Mouse (Mus musculus) forebrain, embryonic 16.5 days (tissue): ENCODE measurements around the gene Mrap2. TPM values are rescaled to one million over a fixed set of nuclear protein-coding genes. Genes with fewer than 3 reads are reported as not detected.

Experiments used
- ATAC-seq: fragments of 200-750 bp; cut with Nextera tagmentation; 2 replicates; pipeline ENCODE4 v1.8.0; 2017; ENCODE audit warnings: mild to moderate bottlenecking, moderate library complexity
- H3K27ac ChIP-seq: fragments of 300-500 bp; sonication (generic); 2 replicates; pipeline ENCODE4 v1.5.1; 2014; ENCODE audit warnings: low read length, control low read depth
- H3K27me3 ChIP-seq: fragments of 300-500 bp; sonication (generic); replicated peaks from 2 replicates; pipeline ENCODE4 v1.6.1; 2014; ENCODE audit warnings: low read length; ENCODE audit not compliant: control insufficient read depth, insufficient read depth
- H3K36me3 ChIP-seq: fragments of 300-500 bp; sonication (generic); 2 replicates; pipeline ENCODE4 v1.6.1; 2014; ENCODE audit not compliant: control insufficient read depth, insufficient read depth
- H3K4me1 ChIP-seq: fragments of 300-500 bp; sonication (generic); replicated peaks from 2 replicates; pipeline ENCODE4 v1.6.1; 2014; ENCODE audit warnings: low read length; ENCODE audit not compliant: control insufficient read depth, insufficient read depth
- H3K4me2 ChIP-seq: fragments of 300-500 bp; sonication (generic); 2 replicates; pipeline ENCODE4 v1.6.1; 2014; ENCODE audit warnings: mild to moderate bottlenecking, low read length, control low read depth
- H3K4me3 ChIP-seq: fragments of 300-500 bp; sonication (generic); replicated peaks from 2 replicates; pipeline ENCODE4 v1.5.1; 2014; ENCODE audit warnings: mild to moderate bottlenecking, low read length, control low read depth
- H3K9ac ChIP-seq: fragments of 300-500 bp; sonication (generic); replicated peaks from 2 replicates; pipeline ENCODE4 v1.6.1; 2014; ENCODE audit warnings: low read depth, low read length, control low read depth
- H3K9me3 ChIP-seq: fragments of 300-500 bp; sonication (generic); 2 replicates; pipeline ENCODE4 v1.6.1; 2016; ENCODE audit warnings: low read length; ENCODE audit not compliant: control insufficient read depth
- WGBS: fragments of 180-500 bp; shearing (Covaris S2); extraction: QIAGEN DNeasy Blood & Tissue Kit; methylation state at CpG from one replicate; pipeline ENCODE4 v1.1.7; 2014; 5-methylcytosine and 5-hydroxymethylcytosine counted together
- polyA plus RNA-seq: library from polyadenylated mRNA; unstranded; fragments of >200 nt; fragmentation: Nextera tagmentation; extraction: Ambion mirVana; gene quantifications from 2 replicates; pipeline ENCODE4 v1.2.1, GENCODE M21; 2015

The Mrap2 gene
- polyA plus RNA-seq, 1 experiment from 2014 or later: 2.0 TPM

DNA sequence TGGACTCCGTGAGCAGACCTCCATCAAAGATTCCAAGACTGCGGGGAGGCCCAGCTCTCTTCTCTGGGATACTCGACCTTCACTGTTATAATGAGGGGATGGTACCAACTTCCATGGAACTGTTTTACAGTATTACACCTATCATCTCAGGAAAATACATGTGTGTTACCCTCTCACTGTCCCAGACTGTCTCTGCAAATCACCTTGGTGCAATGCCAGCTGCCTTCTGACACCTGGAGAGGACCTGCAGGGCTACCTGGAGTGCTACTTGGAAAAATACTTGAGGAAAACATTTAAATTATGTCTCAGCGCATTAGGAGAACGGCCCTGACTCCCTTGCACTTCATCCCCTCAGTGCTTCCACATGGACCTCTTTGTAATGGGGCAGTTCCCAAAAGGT lies 56.3 kb downstream of the Mrap2 start:
- Histone ChIP-seq H3K4me1 (no peaks in the 10 kb centered on the region), H3K27me3 (no peaks in the 10 kb centered on the region), H3K9ac (no peak overlapping the region), H3K9me3 (no peaks in the 10 kb centered on the region), H3K4me3 (no peak overlapping the region), H3K27ac (no peak overlapping the region), H3K36me3 (peaks cover 16% of the 10 kb centered on the region; the same call in 1 of the 2 replicates), H3K4me2 (no peak overlapping the region)
- no peak for ATAC-seq
- 88% methylated on average over 5 of the region's 5 CpGs for WGBS

DNA sequence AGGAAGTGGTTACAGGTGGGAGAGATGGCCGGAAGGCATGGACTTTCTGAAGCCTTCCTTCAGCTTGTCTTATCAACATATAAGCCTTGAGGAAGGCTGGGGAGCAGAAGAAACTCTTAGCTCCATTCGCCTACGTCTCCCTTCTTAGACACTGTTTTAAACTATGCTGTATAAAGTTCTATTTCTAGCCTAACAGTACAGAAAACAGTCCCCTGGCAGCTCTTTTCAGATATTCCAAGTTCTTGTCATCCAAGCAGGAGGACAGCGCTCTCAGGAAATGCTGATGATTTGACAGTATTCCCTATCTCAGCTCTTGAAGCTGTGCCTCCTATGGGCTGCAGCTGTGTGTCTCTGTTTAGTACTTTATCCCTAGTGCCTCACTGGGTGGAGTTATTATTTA lies 56.8 kb downstream of the Mrap2 start:
- ATAC-seq: no peak
- Histone ChIP-seq H3K9ac (no peak overlapping the region), H3K36me3 (peaks cover 16% of the 10 kb centered on the region; the same call in 1 of the 2 replicates), H3K27ac (no peak overlapping the region), H3K9me3 (no peaks in the 10 kb centered on the region), H3K4me3 (no peak overlapping the region), H3K27me3 (no peaks in the 10 kb centered on the region), H3K4me1 (no peaks in the 10 kb centered on the region), H3K4me2 (no peak overlapping the region)
- WGBS: 96% methylated on average over 4 of the region's 4 CpGs

DNA sequence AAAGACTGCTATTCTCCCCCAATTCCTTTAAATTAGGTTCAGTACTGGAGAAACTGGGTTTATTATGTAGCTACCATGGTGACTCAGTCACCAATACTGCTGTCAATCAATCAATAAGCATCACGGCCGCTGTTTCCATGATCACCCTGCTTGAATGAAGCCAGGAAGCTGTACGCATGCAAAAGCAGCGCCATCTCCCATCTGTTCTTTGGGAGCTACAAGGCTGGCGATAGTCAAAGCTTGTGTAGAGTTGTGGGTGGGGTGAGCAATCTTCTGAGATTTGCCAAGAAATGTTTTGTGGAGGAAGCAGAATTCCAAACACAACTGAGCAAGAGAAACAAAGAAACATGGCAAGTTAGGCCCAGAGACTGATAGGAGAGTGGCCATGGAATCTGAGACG lies 58.3 kb downstream of the Mrap2 start:
- Histone ChIP-seq H3K4me2 (no peak overlapping the region), H3K36me3 (peaks cover 12% of the 10 kb centered on the region; the same call in 1 of the 2 replicates), H3K9ac (no peak overlapping the region), H3K9me3 (no peaks in the 10 kb centered on the region), H3K4me1 (no peaks in the 10 kb centered on the region), H3K4me3 (no peak overlapping the region), H3K27ac (no peak overlapping the region), H3K27me3 (no peaks in the 10 kb centered on the region)
- no peak for ATAC-seq
- 69% methylated on average over 6 of the region's 6 CpGs for WGBS

DNA sequence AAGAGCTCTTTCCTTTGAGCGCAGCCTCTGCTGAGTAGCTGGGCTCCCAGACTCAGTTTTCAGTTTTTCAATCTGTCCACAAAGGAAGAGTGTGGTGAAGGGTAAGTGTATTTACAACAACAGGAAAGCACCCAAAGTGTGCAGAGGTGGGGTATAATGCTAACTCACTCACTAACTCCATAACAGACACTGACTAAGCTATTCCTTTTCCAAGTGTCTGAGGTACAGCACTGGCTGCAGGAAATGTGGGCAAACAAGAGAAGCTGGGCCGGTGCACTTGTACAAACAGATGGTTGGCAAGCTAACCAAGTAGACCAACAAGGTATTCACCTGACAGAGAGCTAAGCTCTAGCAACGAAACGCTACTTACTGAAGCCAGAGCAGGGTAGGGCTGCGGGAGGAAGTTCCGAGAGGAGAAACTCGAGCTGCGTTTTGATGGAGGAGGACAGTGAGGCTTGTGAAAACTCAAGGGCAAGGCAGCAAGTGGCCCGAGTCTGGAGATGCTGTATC lies 66.8 kb downstream of the Mrap2 start:
- WGBS: 98% methylated on average over 9 of the region's 9 CpGs
- Histone ChIP-seq H3K9me3 (no peaks in the 10 kb centered on the region), H3K27me3 (no peaks in the 10 kb centered on the region), H3K4me3 (no peak overlapping the region), H3K9ac (no peak overlapping the region), H3K36me3 (peaks cover 8% of the 10 kb centered on the region), H3K27ac (no peak overlapping the region), H3K4me2 (no peak overlapping the region), H3K4me1 (no peaks in the 10 kb centered on the region)
- no peak for ATAC-seq

DNA sequence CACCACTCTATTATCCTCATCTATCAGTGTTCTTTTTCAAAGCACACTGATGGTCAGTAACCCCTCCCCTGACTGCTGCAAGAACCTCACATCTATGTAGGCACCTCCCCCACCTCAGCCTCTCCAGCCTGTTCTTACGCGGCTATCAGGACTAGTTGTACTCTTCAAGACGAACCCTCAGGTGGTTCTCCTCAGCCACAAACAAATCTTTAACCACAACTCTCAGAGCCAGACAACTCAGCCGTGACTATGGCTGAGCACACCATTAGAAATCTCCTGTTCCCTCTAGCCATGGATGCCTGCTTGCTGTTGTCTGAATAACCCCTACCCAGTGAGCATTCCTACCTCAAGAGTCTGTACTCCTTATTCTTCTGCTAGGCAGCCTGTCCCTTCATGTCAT lies 69.1 kb downstream of the Mrap2 start:
- Histone ChIP-seq H3K4me1 (no peaks in the 10 kb centered on the region), H3K9me3 (no peaks in the 10 kb centered on the region), H3K36me3 (peaks cover 8% of the 10 kb centered on the region), H3K27ac (no peak overlapping the region), H3K9ac (no peak overlapping the region), H3K4me3 (no peak overlapping the region), H3K27me3 (no peaks in the 10 kb centered on the region), H3K4me2 (no peak overlapping the region)
- ATAC-seq: no peak
- 84% methylated on average over 4 of the region's 4 CpGs for WGBS

Other genes with a start within 250 kb of the Mrap2 start
- gene Ripply2, start 128.8 kb upstream of the Mrap2 start, polyA plus RNA-seq: 5.1 and 6.1 TPM in 2 replicates
- 68.4 and 80.6 TPM in 2 replicates for gene Cyb5r4, start 122.3 kb upstream of the Mrap2 start, polyA plus RNA-seq
- 6.8 and 7.8 TPM in 2 replicates for gene Cep162, start 111.2 kb downstream of the Mrap2 start, polyA plus RNA-seq